Mouse (Mus musculus) layer of hippocampus, postnatal 25 days (tissue): ENCODE measurements around the gene Galnt18. TPM values are rescaled to one million over a fixed set of nuclear protein-coding genes. Genes with fewer than 3 reads are reported as not detected.

Experiments used
- DNase-seq, 2 experiments: peaks; one replicate each; pipeline ENCODE4 v3.0.0; 2022; ENCODE audit warnings: mixed read lengths in 2 of 2, low spot score in 1 of 2; ENCODE audit errors: extremely low spot score in 1 of 2
- total RNA-seq, 2 experiments: library from RNA; stranded (reverse); gene quantifications; 2 replicates each; pipeline ENCODE4 v1.2.3; 2021

Galnt18 gene
- total RNA-seq, 2 experiments from 2014 or later, result 59.3 to 59.6 TPM

- no peak for DNase-seq
Observed at GRCm38 (mm10) chr7:111776160-111776559, 3.6 kb downstream of the Galnt18 start.

GRCm38 (mm10) chr7:111772398-111772797 lies 7.4 kb downstream of the Galnt18 start:
- DNase-seq, result no peak

GRCm38 (mm10) chr7:111771251-111771801 lies 8.5 kb downstream of the Galnt18 start:
- DNase-seq, result no peak

GRCm38 (mm10) chr7:111770585-111770984 lies 9.2 kb downstream of the Galnt18 start:
- DNase-seq, result no peak

GRCm38 (mm10) chr7:111766145-111766767 lies 13.5 kb downstream of the Galnt18 start:
- no peak for DNase-seq

GRCm38 (mm10) chr7:111762754-111763153 lies 17.0 kb downstream of the Galnt18 start:
- no peak for DNase-seq

GRCm38 (mm10) chr7:111748571-111749071 lies 31.2 kb downstream of the Galnt18 start:
- DNase-seq, result no peak

GRCm38 (mm10) chr7:111744770-111745169 lies 35.0 kb downstream of the Galnt18 start:
- no peak for DNase-seq

GRCm38 (mm10) chr7:111741595-111741994 lies 38.2 kb downstream of the Galnt18 start:
- DNase-seq, result no peak

GRCm38 (mm10) chr7:111740091-111740490 lies 39.7 kb downstream of the Galnt18 start:
- DNase-seq, result no peak

GRCm38 (mm10) chr7:111739371-111739765 lies 40.4 kb downstream of the Galnt18 start:
- no peak for DNase-seq

- no peak for DNase-seq
Observed at GRCm38 (mm10) chr7:111738456-111739370, 41.1 kb downstream of the Galnt18 start.

GRCm38 (mm10) chr7:111737426-111737825 lies 42.4 kb downstream of the Galnt18 start:
- DNase-seq, result no peak

GRCm38 (mm10) chr7:111736365-111736764 lies 43.4 kb downstream of the Galnt18 start:
- DNase-seq, result no peak

GRCm38 (mm10) chr7:111730346-111731269 lies 49.2 kb downstream of the Galnt18 start:
- no peak for DNase-seq

GRCm38 (mm10) chr7:111726928-111727327 lies 52.8 kb downstream of the Galnt18 start:
- DNase-seq, result no peak

- no peak for DNase-seq
Observed at GRCm38 (mm10) chr7:111724730-111725129, 55.0 kb downstream of the Galnt18 start.

- no peak for DNase-seq
Observed at GRCm38 (mm10) chr7:111724004-111724403, 55.8 kb downstream of the Galnt18 start.

GRCm38 (mm10) chr7:111721308-111721698 lies 58.5 kb downstream of the Galnt18 start:
- no peak for DNase-seq
